Mouse (Mus musculus): ENCODE data around the gene Bmpr1b.

DNA sequence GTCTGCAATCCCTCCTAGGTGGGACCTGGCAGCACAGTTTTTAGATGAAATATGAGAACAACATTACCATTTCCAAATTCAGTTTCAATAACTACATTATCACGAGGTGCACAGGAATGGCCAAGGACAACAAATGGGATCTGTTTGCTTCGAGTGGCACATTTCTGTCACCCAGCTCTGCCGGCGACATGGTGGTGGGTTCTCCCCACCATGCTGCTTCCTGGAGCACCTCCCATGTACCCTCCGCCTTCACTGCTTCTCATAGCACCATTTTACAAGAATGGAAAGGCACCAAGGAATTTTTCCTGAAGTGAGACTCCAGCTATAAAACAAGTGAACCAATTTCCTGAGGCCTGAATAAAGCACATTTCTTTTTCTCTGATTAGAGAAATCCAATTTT, 108.0 kb downstream of the Bmpr1b start:
- no peak for TF ChIP-seq CTCF (IDR thresholded peaks at IDR 0.05; ENCODE audit: low read depth)
- TF ChIP-seq EP300 (optimal IDR thresholded peaks at IDR 0.05), result no peak

All from stomach, postnatal 0 days (tissue).